Mouse (Mus musculus) CH12F3 (cell line): ENCODE data around the gene Adamtsl5.

Experiments used
- in situ Hi-C: fragments of 300-500 bp; cut with MboI; formaldehyde crosslinking; loops from 2 replicates; pipeline ENCODE4 v1.14.3; 2020; ENCODE audit warnings: low sequenced_read_pairs

Adamtsl5 gene

GRCm38 (mm10) chr10:80297526-80298133, 50.6 kb downstream of the Adamtsl5 start:
- in situ Hi-C loops: no loop called here

- in situ Hi-C loops: no loop called here
Observed at GRCm38 (mm10) chr10:80296824-80297223, 51.4 kb downstream of the Adamtsl5 start.

DNA sequence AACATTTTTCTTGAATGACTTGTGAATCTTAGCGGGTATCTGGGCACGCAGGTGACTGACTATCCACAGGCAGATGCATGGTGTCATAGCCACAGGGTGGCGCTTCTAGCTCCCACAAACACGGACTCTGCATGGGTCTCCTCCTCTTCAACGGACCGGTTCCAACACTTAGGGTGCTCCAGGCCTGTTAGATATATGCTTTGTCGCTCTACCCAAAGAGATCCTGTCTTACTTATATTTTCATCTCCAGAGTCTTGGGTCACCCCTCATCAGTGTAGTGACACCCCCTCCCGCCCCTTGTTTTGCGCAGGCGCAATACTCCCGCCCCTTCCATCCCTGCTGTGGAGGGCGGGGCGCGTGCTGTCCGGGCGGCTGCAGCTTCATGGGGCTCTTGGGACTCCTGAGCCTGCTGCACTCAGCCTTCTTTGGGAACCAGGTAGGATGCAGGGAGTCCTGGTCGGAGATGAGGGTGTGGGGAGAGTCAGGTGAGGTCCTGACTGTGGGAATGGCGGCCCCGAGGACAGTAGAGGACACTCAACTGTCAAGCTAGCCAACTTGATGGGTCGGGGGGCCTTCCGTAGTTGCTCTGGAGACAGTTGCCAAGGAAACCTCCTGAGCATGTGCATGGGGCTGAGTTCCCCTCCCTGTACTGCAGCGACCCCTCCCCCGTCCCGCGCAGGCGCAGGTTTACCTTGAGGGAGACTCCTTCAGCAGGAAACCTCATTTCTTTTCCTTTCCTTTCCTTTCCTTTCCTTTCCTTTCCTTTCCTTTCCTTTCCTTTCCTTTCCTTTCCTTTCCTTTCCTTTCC, 52.4 kb downstream of the Adamtsl5 start, which contains the start of gene Apc2:
TSS of gene Apc2 (plus strand) at position 360 of the 808 bp plus-strand sequence.
- in situ Hi-C loops: no loop called here

DNA sequence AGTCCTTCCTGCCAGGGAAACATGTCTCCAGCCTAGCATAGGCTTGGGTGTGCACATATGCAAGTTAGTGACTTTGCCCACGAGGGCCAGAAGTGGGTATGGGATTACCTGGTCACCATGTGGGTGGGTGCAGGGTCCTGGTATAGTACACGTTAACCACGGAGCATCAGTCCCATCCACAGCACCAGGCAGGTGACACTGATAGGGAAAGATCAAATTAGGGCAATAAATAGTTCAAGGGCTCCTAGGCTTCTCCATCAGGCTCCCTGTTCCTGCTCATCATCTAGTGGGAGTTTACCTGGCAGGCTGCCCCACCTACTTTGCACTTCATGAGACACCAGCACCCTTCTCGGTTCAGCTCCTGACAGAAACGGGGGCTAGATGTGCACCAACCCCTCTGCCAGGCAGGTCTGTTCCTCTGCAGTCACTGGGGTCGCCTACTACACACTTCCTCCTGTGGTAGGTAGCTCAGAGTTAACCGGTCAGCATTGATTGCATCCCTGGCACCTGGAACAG, 53.4 kb downstream of the Adamtsl5 start:
- in situ Hi-C loops: no loop called here

DNA sequence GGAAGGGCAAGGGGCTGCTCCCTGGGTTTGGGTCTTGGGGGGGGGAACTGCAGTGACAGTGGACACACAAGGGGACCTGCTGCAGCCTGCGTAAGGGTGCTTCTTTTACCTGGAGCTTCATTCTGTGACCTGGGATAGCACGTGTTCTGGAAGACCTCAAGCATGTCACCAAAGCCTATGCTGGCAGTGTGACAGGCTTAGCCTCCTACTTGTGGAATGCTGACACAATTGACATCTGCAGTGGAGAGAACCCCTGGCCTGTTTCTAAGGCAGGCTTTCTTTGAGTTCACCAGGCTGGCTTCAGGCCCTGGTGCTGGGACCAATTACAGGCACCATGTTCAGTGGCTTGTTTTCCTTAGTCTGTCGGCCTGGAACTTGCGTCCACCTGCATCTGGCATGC, 53.9 kb downstream of the Adamtsl5 start:
- in situ Hi-C loops: no loop called here

- in situ Hi-C loops: no loop called here
Observed at GRCm38 (mm10) chr10:80293325-80293724, 54.9 kb downstream of the Adamtsl5 start.

DNA sequence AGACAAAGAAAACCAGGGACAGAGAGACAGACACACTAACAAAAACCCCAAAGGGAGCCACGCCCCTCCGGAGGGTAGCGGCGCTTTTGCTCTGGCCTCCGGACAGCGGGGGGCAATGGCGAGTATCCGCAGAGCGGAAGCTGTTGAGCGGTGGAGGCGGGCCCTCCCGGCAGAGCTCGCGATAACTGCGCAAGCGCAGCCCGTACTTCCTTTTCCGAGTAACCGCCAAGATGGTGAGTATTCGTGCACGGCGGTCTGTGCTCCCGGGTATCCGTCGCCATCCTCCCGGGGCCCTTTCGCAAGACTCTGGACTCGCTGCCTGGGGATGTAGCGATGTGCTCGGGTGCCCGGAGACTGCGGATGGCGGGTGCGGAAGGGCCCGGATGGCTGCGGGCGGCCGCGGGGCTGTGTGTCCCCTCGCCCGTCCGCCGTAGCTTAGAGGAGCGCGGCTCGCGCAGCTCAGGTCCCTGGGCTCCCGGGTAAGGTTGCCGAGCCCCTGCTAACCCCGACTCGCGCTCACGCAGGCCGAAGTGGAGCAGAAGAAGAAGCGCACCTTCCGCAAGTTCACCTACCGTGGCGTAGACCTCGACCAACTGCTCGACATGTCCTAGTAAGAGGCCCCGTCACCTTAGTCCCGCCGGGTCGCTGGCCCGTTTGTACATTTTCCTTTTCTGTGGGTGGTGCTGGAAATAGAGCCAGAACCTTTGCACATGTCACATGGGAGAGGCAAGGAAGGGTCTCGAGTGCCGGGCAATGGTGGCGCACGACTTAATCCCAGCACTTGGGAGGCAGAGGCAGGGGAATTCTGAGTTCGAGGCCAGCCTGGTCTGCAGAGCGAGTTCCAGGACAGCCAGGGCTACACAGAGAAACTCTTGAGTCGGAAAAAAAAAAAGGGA, 55.7 kb downstream of the Adamtsl5 start, which contains the start of gene Rps15:
TSS of gene Rps15 (plus strand) at position 203 of the 896 bp plus-strand sequence.
- in situ Hi-C loops: no loop called here
